Mouse (Mus musculus) testis, postnatal 14 days (tissue): Measurements from ENCODE around the gene Myom1.
"Not testable (repeated sequence)": the region's sequence is repeated elsewhere in the genome, so short reads cannot be mapped to it uniquely, and the experiment has no call there.

ENCODE experiments used
- DNase-seq: peaks from one replicate; pipeline ENCODE4 v3.0.0; 2021; ENCODE audit warnings: low spot score

Gene Myom1

GRCm38 (mm10) chr17:71002081-71002743 is at the start of gene Myom1:
Myom1 (plus strand) TSS chr17:71002633.
- DNase-seq, result peak; percentile 99

- peak; percentile 89 for DNase-seq
These were observed 38.9 kb upstream of the Myom1 start for GRCm38 (mm10) chr17:70963546-70963945.

- DNase-seq, result peak; percentile 72
These were observed 37.2 kb upstream of the Myom1 start for GRCm38 (mm10) chr17:70965281-70965680.

GRCm38 (mm10) chr17:70966126-70966525 is 36.3 kb upstream of the Myom1 start:
- no peak for DNase-seq

- DNase-seq, result no peak
These were observed 35.2 kb upstream of the Myom1 start for GRCm38 (mm10) chr17:70967191-70967590.

- DNase-seq, result no peak
These were observed 34.8 kb upstream of the Myom1 start for GRCm38 (mm10) chr17:70967646-70968045.

GRCm38 (mm10) chr17:70968606-70969191 is 33.7 kb upstream of the Myom1 start:
- no peak for DNase-seq

- DNase-seq, result peak; percentile 76
These were observed 31.2 kb upstream of the Myom1 start for GRCm38 (mm10) chr17:70971206-70971605.

- no peak for DNase-seq
These were observed 29.0 kb upstream of the Myom1 start for GRCm38 (mm10) chr17:70973398-70973797.

GRCm38 (mm10) chr17:70974065-70974464 is 28.4 kb upstream of the Myom1 start:
- not testable (repeated sequence) for DNase-seq

GRCm38 (mm10) chr17:70977799-70978198 is 24.6 kb upstream of the Myom1 start:
- DNase-seq, result no peak

- DNase-seq, result no peak
These were observed 22.8 kb upstream of the Myom1 start for GRCm38 (mm10) chr17:70979345-70980223.

- no peak for DNase-seq
These were observed 16.7 kb upstream of the Myom1 start for GRCm38 (mm10) chr17:70985501-70986354.

- DNase-seq, result no peak
These were observed 16.1 kb upstream of the Myom1 start for GRCm38 (mm10) chr17:70986355-70986740.

- DNase-seq, result no peak
These were observed 15.4 kb upstream of the Myom1 start for GRCm38 (mm10) chr17:70986831-70987660.

GRCm38 (mm10) chr17:70988337-70988767 is 14.1 kb upstream of the Myom1 start:
- no peak for DNase-seq

GRCm38 (mm10) chr17:70989430-70989829 is 13.0 kb upstream of the Myom1 start:
- no peak for DNase-seq

- DNase-seq, result no peak
These were observed 12.4 kb upstream of the Myom1 start for GRCm38 (mm10) chr17:70989991-70990390.

- DNase-seq, result peak; percentile 78
These were observed 11.8 kb upstream of the Myom1 start for GRCm38 (mm10) chr17:70990403-70991303.
